9 mouse cellular contexts compared by ENCODE assay signal in the genomic region with DNA sequence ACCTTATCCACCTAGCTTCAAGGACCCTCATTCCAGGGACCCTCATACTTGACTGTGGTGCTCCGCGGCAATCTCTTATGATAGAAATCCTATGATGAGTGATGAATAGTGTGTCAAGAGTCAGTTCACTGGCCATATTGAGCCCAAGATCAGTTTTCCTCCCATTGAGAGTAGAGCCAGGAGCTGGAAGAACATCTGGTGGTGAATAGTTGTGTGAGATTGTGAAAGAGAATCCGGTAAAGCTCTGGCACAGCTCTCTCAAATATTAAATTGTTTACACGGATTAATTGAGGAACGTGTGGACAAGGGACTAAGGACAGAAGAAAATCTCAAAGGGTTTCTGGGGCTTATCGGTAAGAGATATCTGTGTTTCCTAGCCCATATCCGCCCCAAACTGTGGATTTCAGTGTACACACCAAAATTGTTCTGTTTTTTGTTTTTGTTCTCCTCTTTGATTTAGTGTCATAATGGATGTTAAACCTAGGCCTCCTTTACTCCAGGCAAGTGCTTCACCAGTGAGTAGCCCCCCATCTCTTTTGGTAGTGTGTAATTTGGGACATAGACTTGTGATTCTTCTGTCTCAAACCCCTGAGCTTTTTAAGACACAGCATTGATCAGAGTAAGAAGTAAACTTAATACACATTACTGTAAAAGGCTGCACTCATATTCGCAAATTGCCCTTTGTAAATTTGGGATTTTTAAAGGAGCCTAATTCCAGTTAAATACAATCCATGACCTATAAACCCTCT. TPM values are rescaled to one million over a fixed set of nuclear protein-coding genes. Genes with fewer than 3 reads are reported as not detected.
DNase-seq lines count a peak whose midpoint lies in the region; ATAC-seq lines count a peak whose summit lies in the region.
"Had no signal": no experiment of that assay in that cellular context is flagged by ENCODE, and none has a peak within 500 bp of the region (broad histone marks: within the 10 kb centered on the region; RNA-seq: fewer than 3 reads in every experiment).

No protein-coding gene starts in this region.

- H3K27me3 ChIP-seq in lung, embryonic 15.5 days = no peaks in the 10 kb centered on the region
- H3K27me3 ChIP-seq in forebrain, embryonic 14.5 days (replicated peaks; ENCODE audit: control insufficient read depth, insufficient read depth, low read length) = no peaks in the 10 kb centered on the region
- H3K27me3 ChIP-seq in limb, embryonic 15.5 days = no peaks in the 10 kb centered on the region
- H3K27me3 ChIP-seq in stomach, embryonic 14.5 days (ENCODE audit: control insufficient read depth, insufficient read depth, low read length) = no peaks in the 10 kb centered on the region

- intact Hi-C loops in gastrocnemius, postnatal 36 days (cut with DNase I) = no loop called here

- H3K36me3 ChIP-seq in lung, embryonic 15.5 days = no peaks in the 10 kb centered on the region
- no peaks in the 10 kb centered on the region for H3K36me3 ChIP-seq in forebrain, embryonic 14.5 days (ENCODE audit: control insufficient read depth, insufficient read depth, low read length)
- H3K36me3 ChIP-seq in limb, embryonic 15.5 days = peaks cover 2% of the 10 kb centered on the region; the same call in 1 of the 2 replicates
- H3K36me3 ChIP-seq in stomach, embryonic 14.5 days (ENCODE audit: control insufficient read depth, insufficient read depth, low read length) = no peaks in the 10 kb centered on the region

- ATAC-seq in lung, embryonic 15.5 days (ENCODE audit: borderline replicate concordance, extremely low read depth, low FRiP score, low TSS enrichment) = peak; percentile 19; the same call in 1 of the 2 replicates
- no peak; the same call in 1 of the 2 replicates for ATAC-seq in forebrain, embryonic 14.5 days
- ATAC-seq in limb, embryonic 15.5 days (ENCODE audit: insufficient number of reproducible peaks, low FRiP score, low TSS enrichment, low read depth) = no peak
- no peak for ATAC-seq in stomach, embryonic 14.5 days (ENCODE audit: insufficient number of reproducible peaks, insufficient read depth, low FRiP score, low read depth)

- H3K4me1 ChIP-seq in lung, embryonic 15.5 days = no peaks in the 10 kb centered on the region
- H3K4me1 ChIP-seq in forebrain, embryonic 14.5 days (ENCODE audit: control insufficient read depth, insufficient read depth, low read length) = no peaks in the 10 kb centered on the region
- H3K4me1 ChIP-seq in limb, embryonic 15.5 days = no peaks in the 10 kb centered on the region
- no peaks in the 10 kb centered on the region for H3K4me1 ChIP-seq in stomach, embryonic 14.5 days (ENCODE audit: control insufficient read depth, insufficient read depth, low read length)

- no peaks in the 10 kb centered on the region for H3K9me3 ChIP-seq in lung, embryonic 15.5 days
- H3K9me3 ChIP-seq in forebrain, embryonic 14.5 days (replicated peaks; ENCODE audit: control insufficient read depth, low read length) = 0 out of 2 replicates have a peak, but pooled peaks cover 5% of the 10 kb centered on the region
- H3K9me3 ChIP-seq in limb, embryonic 15.5 days = no peaks in the 10 kb centered on the region
- no peaks in the 10 kb centered on the region for H3K9me3 ChIP-seq in stomach, embryonic 14.5 days (ENCODE audit: control insufficient read depth, low read depth, low read length)

- DNase-seq in lung, postnatal 14 days = no peak
- DNase-seq in forebrain, embryonic 14.5 days (ENCODE audit: low spot score) = no peak
- no peak for DNase-seq in left cerebral cortex, adult 9 months (ENCODE audit: low spot score in 2 of 2)
- no peak for DNase-seq in lung, postnatal 36 days
- no peak for DNase-seq in gastrocnemius, postnatal 36 days

- peak overlapping the region; percentile 89; the same call in 1 of the 2 replicates for H3K27ac ChIP-seq in lung, embryonic 15.5 days
- H3K27ac ChIP-seq in forebrain, embryonic 14.5 days (ENCODE audit: low read depth, low read length) = no peak overlapping the region
- peak overlapping the region; percentile 93; the same call in 1 of the 2 replicates for H3K27ac ChIP-seq in limb, embryonic 15.5 days
- H3K27ac ChIP-seq in stomach, embryonic 14.5 days (ENCODE audit: low read length) = peak overlapping the region; percentile 87

- H3K4me3 ChIP-seq in lung, embryonic 15.5 days = peak overlapping the region; percentile 73
- H3K4me3 ChIP-seq in forebrain, embryonic 14.5 days (ENCODE audit: low read depth, low read length) = peak overlapping the region; percentile 76
- H3K4me3 ChIP-seq in limb, embryonic 15.5 days = peak overlapping the region; percentile 89
- peak overlapping the region; percentile 85 for H3K4me3 ChIP-seq in stomach, embryonic 14.5 days (ENCODE audit: low read depth, low read length)

- H3K4me2 ChIP-seq in lung, embryonic 15.5 days = peak overlapping the region; percentile 72
- peak overlapping the region; percentile 64 for H3K4me2 ChIP-seq in forebrain, embryonic 14.5 days (ENCODE audit: low read length)
- peak overlapping the region; percentile 65; the same call in 1 of the 2 replicates for H3K4me2 ChIP-seq in limb, embryonic 15.5 days
- H3K4me2 ChIP-seq in stomach, embryonic 14.5 days (replicated peaks; ENCODE audit: low read depth, low read length) = no peak overlapping the region

- WGBS in lung, embryonic 15.5 days = 78% methylated on average over 8 of the region's 8 CpGs
- WGBS in forebrain, embryonic 14.5 days = 80% methylated on average over 8 of the region's 8 CpGs
- WGBS in limb, embryonic 15.5 days = 76% methylated on average over 8 of the region's 8 CpGs
- 75% methylated on average over 8 of the region's 8 CpGs for WGBS in stomach, embryonic 14.5 days

- peak overlapping the region; percentile 66; the same call in 1 of the 2 replicates for H3K9ac ChIP-seq in lung, embryonic 15.5 days
- H3K9ac ChIP-seq in forebrain, embryonic 14.5 days (ENCODE audit: low read length) = peak overlapping the region; percentile 69; the same call in 1 of the 2 replicates
- no peak overlapping the region for H3K9ac ChIP-seq in limb, embryonic 15.5 days
- peak overlapping the region; percentile 45; the same call in 1 of the 2 replicates for H3K9ac ChIP-seq in stomach, embryonic 14.5 days (replicated peaks; ENCODE audit: low read depth, low read length)

RNA-seq across cellular contexts. Expression of a gene that starts 0.4 kb away (rescaled TPM):
- 7.6 and 8.7 TPM in 2 replicates for polyA plus RNA-seq in lung, embryonic 15.5 days (2015; fragmentation: Nextera tagmentation; extraction: Ambion mirVana)
- polyA plus RNA-seq in forebrain, embryonic 14.5 days (2014; fragmentation: Nextera tagmentation; extraction: Ambion mirVana) = 13.9 and 14.0 TPM in 2 replicates
- polyA plus RNA-seq in limb, embryonic 15.5 days (2015; fragmentation: Nextera tagmentation; extraction: Ambion mirVana) = 7.2 and 8.2 TPM in 2 replicates
- polyA plus RNA-seq in stomach, embryonic 14.5 days (2014; fragmentation: Nextera tagmentation; extraction: Ambion mirVana) = 6.7 and 9.1 TPM in 2 replicates
- total RNA-seq in gastrocnemius, postnatal 36 days (2021) = 1 to 10 TPM; 1.2 to 1.5 TPM

RNA-seq across cellular contexts. Expression of a gene that starts 17.8 kb away (rescaled TPM):
- 1.9 and 2.2 TPM in 2 replicates for polyA plus RNA-seq in lung, embryonic 15.5 days (2015; fragmentation: Nextera tagmentation; extraction: Ambion mirVana)
- polyA plus RNA-seq in forebrain, embryonic 14.5 days (2014; fragmentation: Nextera tagmentation; extraction: Ambion mirVana) = 4.9 and 7.4 TPM in 2 replicates
- polyA plus RNA-seq in limb, embryonic 15.5 days (2015; fragmentation: Nextera tagmentation; extraction: Ambion mirVana) = 3.5 and 4.0 TPM in 2 replicates
- 2.3 and 4.0 TPM in 2 replicates for polyA plus RNA-seq in stomach, embryonic 14.5 days (2014; fragmentation: Nextera tagmentation; extraction: Ambion mirVana)
- total RNA-seq in gastrocnemius, postnatal 36 days (2021) = under 1 TPM in 1 of 2 experiments, not detected in 1; 0.92 TPM

RNA-seq across cellular contexts. Expression of a gene that starts 33.6 kb away (rescaled TPM):
- 2.5 and 2.9 TPM in 2 replicates for polyA plus RNA-seq in lung, embryonic 15.5 days (2015; fragmentation: Nextera tagmentation; extraction: Ambion mirVana)
- polyA plus RNA-seq in forebrain, embryonic 14.5 days (2014; fragmentation: Nextera tagmentation; extraction: Ambion mirVana) = 4.0 TPM in 2 replicates
- 1.8 and 2.0 TPM in 2 replicates for polyA plus RNA-seq in limb, embryonic 15.5 days (2015; fragmentation: Nextera tagmentation; extraction: Ambion mirVana)
- 2.7 and 3.5 TPM in 2 replicates for polyA plus RNA-seq in stomach, embryonic 14.5 days (2014; fragmentation: Nextera tagmentation; extraction: Ambion mirVana)
- total RNA-seq in gastrocnemius, postnatal 36 days (2021) = 1 to 10 TPM; 3.0 to 3.7 TPM

RNA-seq across cellular contexts. Expression of a gene that starts 50.0 kb away (rescaled TPM):
- polyA plus RNA-seq in lung, embryonic 15.5 days (2015; fragmentation: Nextera tagmentation; extraction: Ambion mirVana) = not detected in 2 replicates
- polyA plus RNA-seq in forebrain, embryonic 14.5 days (2014; fragmentation: Nextera tagmentation; extraction: Ambion mirVana) = not detected in 2 replicates
- not detected in 2 replicates for polyA plus RNA-seq in limb, embryonic 15.5 days (2015; fragmentation: Nextera tagmentation; extraction: Ambion mirVana)
- not detected in 2 replicates for polyA plus RNA-seq in stomach, embryonic 14.5 days (2014; fragmentation: Nextera tagmentation; extraction: Ambion mirVana)
- total RNA-seq in gastrocnemius, postnatal 36 days (2021) = not detected
- polyA plus RNA-seq: kidney, adult 2 months had no signal

RNA-seq across cellular contexts. Expression of a gene that starts 58.1 kb away (rescaled TPM):
- polyA plus RNA-seq in lung, embryonic 15.5 days (2015; fragmentation: Nextera tagmentation; extraction: Ambion mirVana) = 5.6 and 6.4 TPM in 2 replicates
- polyA plus RNA-seq in forebrain, embryonic 14.5 days (2014; fragmentation: Nextera tagmentation; extraction: Ambion mirVana) = 9.8 and 11.8 TPM in 2 replicates
- 5.4 and 6.7 TPM in 2 replicates for polyA plus RNA-seq in limb, embryonic 15.5 days (2015; fragmentation: Nextera tagmentation; extraction: Ambion mirVana)
- 4.7 and 6.0 TPM in 2 replicates for polyA plus RNA-seq in stomach, embryonic 14.5 days (2014; fragmentation: Nextera tagmentation; extraction: Ambion mirVana)
- 1 to 10 TPM; 1.7 to 2.4 TPM for total RNA-seq in gastrocnemius, postnatal 36 days (2021)
